Mouse (Mus musculus) layer of hippocampus, adult 2 months (tissue): Measurements from ENCODE around the gene Ccdc113. TPM values are rescaled to one million over a fixed set of nuclear protein-coding genes. Genes with fewer than 3 reads are reported as not detected.

Source experiments
- DNase-seq, 2 experiments: peaks; one replicate each; pipeline ENCODE4 v3.0.0; 2022; ENCODE audit warnings: low spot score in 2 of 2
- H3K27ac ChIP-seq: fragments of 200-600 bp; 2 replicates; pipeline ENCODE4 v1.8.1; 2022
- H3K4me3 ChIP-seq: fragments of 200-600 bp; 2 replicates; pipeline ENCODE4 v1.8.1; 2022; ENCODE audit warnings: mild to moderate bottlenecking
- CTCF ChIP-seq: fragments of 200-600 bp; conservative IDR thresholded peaks from 2 replicates; pipeline ENCODE4 v1.8.1; 2022; ENCODE audit warnings: antibody characterized with exemption, mild to moderate bottlenecking, moderate library complexity
- long read RNA-seq, 2 experiments: library from polyadenylated mRNA; stranded (forward); transcript quantifications; one replicate each; pipeline ENCODE4 v2.0.0; 2021; ENCODE audit warnings: borderline mapping rate in 2 of 2
- total RNA-seq, 2 experiments: library from RNA; stranded (reverse); gene quantifications; 2 replicates each; pipeline ENCODE4 v1.2.3; 2021

The Ccdc113 gene
- 1 to 10 TPM; 1.3 to 1.5 TPM for total RNA-seq
- long read RNA-seq, experiment 1, partial matches to known transcripts = 0 of 2 reads
- long read RNA-seq, experiment 1, other reads (novel, unspliced or antisense) = 0 of 2 reads
- long read RNA-seq, experiment 2, partial matches to known transcripts = 1 of 1 reads
- long read RNA-seq, experiment 2, other reads (novel, unspliced or antisense) = 0 of 1 reads

- DNase-seq = peak; percentile 48 to 65
- Histone ChIP-seq H3K27ac (peak within 1 kb of the TSS; percentile 71), H3K4me3 (peak within 1 kb of the TSS; percentile 54)
- no peak; the same call in 1 of the 2 replicates for TF ChIP-seq CTCF
Measured at GRCm38 (mm10) chr8:95533584-95534387, at the start of gene Ccdc113. Ccdc113 (plus strand) TSS chr8:95534085.

DNA sequence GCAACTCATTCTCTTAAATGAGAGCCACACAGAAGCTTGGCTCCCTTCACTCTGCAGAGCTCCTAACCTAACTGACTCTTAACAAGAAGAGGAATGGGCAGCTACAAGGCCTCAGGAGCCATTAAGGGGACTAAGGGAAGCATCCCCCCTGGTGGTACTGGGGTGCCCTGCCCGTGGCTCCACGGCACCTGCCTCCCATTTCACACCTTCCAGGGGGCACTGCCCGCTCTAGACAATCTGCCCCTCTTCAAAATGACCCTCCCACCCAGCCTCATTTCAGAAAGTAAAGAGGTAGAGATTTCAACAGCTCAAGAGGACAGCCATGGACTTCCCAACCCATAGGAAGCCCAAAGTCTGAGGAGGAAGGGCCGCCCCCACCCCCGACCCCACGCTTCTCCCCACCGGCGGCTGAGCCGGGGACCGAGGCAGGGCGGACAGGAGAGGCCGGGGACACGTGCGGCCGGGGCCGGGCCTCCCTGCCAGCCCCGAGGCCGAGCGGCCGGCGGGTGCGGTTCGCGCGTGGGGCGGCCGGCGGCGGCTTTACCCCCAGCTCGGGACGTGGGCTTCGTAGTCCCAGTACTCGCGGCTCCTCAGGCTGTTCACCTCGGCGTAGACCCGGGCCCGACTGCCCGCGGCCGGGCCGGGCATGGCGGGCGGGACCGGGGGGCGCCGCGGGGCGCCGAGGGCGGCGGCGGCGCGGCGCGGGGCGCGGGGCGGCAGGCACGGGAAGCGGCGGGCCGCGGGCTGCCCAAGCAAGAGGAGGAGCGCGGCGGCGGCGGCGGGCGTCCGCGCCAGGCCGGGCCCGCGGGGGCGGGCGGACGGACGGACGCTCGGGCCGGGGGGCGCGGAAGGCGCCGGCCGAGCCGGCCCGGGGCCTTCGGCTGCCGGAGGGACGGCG, 45.8 kb upstream of the Ccdc113 start:
- peak overlapping the region; percentile 76 for H3K27ac ChIP-seq

DNA sequence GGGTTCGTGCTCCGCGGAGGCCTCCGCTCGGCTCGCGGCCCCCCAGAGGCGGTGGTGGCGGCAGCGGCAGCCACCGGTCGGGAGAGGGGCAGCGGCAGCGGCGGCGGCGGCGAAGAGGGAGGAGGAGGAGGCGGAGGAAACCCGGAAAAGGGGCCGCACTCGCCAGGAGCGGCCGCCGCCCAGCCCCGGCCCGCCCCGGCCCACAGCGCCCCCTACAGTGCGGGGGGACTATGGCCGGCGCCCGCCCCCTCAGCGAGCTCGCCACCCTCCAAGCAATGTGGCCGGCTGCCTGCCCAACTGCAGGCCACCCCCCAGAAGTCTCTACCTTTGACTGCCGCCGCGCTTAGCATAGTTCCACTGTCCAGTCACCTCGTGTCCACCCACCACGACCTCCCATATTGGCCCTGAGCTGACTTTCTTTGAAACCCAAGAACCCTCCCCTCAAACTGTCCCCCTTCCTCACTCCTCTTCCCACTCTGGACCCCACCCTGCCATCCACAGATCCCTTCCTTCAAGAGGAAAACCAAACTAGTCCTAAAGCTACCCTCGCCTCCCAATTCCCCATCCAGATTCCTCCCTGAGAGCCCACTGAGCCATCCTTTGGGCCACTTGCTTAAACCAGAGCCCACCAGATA, 45.1 kb upstream of the Ccdc113 start:
- peak; percentile 93 for TF ChIP-seq CTCF
- peak overlapping the region; percentile 76 for H3K27ac ChIP-seq
- peak; percentile 72 to 91 for DNase-seq
- H3K4me3 ChIP-seq = peak overlapping the region; percentile 55

More for the DNA sequence above, 45.8 kb upstream of the Ccdc113 start:
- H3K4me3 ChIP-seq = peak overlapping the region; percentile 71
- no peak for DNase-seq
- peak; percentile 40 for TF ChIP-seq CTCF

- DNase-seq = no peak
- TF ChIP-seq CTCF = no peak
- Histone ChIP-seq H3K27ac (peak within 1 kb of the TSS; percentile 76), H3K4me3 (peak within 1 kb of the TSS; percentile 55)
Measured at GRCm38 (mm10) chr8:95490006-95490405, 43.9 kb upstream of the Ccdc113 start, which contains the start of gene Csnk2a2. Csnk2a2 (minus strand) TSS chr8:95490039.

GRCm38 (mm10) chr8:95492057-95492456, 41.8 kb upstream of the Ccdc113 start:
- H3K4me3 ChIP-seq = no peak overlapping the region
- no peak for TF ChIP-seq CTCF
- no peak for DNase-seq
- no peak overlapping the region for H3K27ac ChIP-seq

DNA sequence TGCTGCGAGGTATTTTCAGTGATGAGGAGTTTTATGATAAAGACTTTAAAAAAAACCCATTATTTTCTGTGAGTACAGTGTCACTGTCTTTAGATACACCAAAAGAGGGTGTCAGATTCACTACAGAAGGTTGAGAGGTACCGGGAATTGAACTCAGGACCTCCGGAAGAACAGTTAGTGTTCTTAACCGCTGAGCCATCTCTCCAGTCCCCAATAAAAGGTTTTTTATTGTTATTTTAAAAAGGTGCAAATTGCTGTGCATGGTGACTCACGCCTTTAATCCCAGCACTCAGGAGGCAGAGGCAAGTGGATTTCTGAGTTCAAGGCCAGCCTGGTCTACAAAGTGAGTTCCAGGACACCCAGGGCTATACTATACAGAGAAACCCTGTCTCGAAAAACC, 38.4 kb upstream of the Ccdc113 start:
- Histone ChIP-seq H3K27ac (no peak overlapping the region), H3K4me3 (no peak overlapping the region)
- TF ChIP-seq CTCF = no peak
- DNase-seq = no peak

DNA sequence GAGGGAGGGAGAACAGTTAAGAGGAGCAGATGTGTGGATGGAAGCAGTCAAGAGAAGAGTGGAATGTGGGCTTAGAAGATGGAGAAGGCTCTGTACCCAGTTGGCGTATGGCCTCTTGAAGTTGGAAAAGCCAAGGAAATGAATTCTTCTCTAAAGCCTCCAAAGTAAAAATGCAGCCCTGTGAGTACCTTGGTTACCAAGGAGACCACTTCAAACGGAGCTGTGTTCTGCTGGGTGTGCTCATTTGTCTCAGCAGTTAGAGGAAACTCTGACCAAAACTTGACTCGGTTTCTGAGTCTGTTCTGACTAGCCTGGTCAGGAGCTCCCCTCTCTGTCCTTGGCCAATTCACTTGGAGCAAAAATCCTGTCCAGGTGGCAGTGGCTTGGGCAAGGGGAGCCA, 37.5 kb upstream of the Ccdc113 start:
- no peak for TF ChIP-seq CTCF
- no peak overlapping the region for H3K27ac ChIP-seq
- DNase-seq = no peak
- H3K4me3 ChIP-seq = no peak overlapping the region

- no peak for DNase-seq
- Histone ChIP-seq H3K27ac (no peak overlapping the region), H3K4me3 (no peak overlapping the region)
- TF ChIP-seq CTCF = no peak
Measured at GRCm38 (mm10) chr8:95497821-95498220, 36.1 kb upstream of the Ccdc113 start.

DNA sequence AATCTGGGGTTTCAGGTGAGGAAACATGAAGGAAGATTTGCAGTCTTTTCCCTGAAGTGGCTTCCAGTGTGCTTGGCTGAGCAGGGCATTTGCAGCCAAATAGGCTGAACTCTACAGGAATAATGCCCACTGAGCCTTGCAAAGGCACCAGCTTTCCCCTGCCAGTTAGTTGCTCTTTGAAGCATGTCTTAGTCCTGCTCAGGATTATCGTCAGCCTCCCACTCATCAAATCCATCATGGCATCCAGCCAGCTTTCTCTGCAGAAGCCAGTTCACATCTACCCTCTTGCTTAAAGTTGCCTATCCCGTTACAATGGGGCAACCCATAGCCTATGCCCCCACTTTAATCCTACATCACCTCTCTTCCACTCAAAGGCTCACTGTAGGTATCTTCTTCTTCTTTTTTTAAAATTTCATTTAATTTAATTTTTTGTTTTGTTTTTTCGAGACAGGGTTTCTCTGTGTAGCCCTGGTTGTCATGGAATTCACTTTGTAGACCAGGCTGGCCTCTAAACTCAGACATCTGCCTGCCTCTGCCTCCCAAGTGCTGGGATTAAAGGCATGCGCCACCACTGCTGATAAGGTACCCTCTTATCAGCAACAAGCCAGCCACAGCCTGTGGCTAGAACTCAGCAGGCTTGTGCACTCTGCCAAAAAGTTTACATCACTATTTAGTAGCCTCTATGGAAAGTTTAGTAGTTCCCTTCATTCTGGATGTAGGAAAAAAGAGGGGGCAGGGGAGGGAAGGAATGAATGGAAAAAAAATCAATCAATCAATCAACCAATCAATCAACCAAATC, 34.4 kb upstream of the Ccdc113 start:
- TF ChIP-seq CTCF = no peak
- Histone ChIP-seq H3K4me3 (no peak overlapping the region), H3K27ac (no peak overlapping the region)
- no peak for DNase-seq

DNA sequence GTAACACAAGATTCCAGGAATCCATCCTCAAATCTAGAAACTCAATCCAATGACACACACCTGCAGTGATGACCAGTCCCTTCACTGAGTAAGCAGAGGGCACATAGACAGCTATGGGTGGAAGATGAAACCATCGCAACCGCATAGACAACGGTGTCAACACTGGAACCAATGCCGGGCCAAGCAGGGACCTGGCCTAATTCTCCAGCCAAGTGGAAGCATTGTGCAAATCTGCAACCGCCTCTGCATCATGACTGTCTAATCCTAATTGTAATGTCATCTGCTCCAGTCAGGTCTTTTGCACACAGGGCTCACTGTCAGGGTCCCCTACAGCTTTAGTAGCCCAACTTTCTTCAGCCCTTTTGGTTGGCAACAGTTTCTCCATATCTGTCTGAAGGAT, 33.4 kb upstream of the Ccdc113 start:
- Histone ChIP-seq H3K27ac (no peak overlapping the region), H3K4me3 (no peak overlapping the region)
- DNase-seq = no peak
- TF ChIP-seq CTCF = no peak

- TF ChIP-seq CTCF = no peak
- no peak for DNase-seq
- no peak overlapping the region for H3K27ac ChIP-seq
- no peak overlapping the region for H3K4me3 ChIP-seq
Measured at GRCm38 (mm10) chr8:95502431-95502830, 31.5 kb upstream of the Ccdc113 start.

DNA sequence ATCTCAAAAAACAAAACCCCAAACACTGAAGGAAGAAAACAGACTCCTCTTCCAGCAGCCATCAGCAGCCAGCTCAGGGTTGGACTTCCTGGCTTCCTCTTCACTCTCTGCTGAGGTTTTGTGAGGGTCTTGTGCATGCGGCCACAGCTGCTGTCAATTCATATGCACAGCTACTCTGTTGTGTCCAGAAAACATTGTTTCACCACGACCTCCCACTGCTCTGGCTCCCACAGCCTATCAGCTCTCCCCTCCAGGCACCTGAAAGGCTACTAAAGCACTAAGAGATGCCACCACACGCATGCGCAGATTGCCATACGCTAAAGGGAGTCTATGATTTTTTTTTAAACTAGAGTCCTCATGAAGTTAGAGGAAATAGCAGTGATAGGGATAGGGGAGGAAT, 29.1 kb upstream of the Ccdc113 start:
- Histone ChIP-seq H3K27ac (no peak overlapping the region), H3K4me3 (no peak overlapping the region)
- DNase-seq = no peak
- TF ChIP-seq CTCF = no peak
